Mouse (Mus musculus): ENCODE results near the gene Sbf1. TPM values are rescaled to one million over a fixed set of nuclear protein-coding genes. Genes with fewer than 3 reads are reported as not detected.

Sbf1 gene
- polyA plus RNA-seq, 1 experiment from 2014 or later, result 61.8 TPM

DNA sequence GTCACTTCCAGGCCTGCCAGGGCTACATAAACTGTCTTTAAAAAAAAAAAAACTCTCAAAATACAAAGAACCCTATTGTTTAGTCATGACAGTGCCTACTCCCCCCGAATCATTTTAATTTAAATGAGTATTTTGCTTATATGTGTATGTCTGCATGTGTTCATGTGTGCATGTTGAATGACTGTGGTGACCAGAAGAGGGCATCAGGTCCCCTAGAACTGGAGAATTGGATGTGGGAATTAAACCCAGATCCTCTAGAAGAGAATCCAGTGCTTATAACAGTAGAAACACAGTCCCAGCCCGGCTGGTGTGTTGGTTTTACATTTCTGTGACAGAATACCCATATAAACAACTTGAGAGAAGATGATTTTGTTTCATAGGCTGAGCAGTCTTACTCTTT lies 74.1 kb downstream of the Sbf1 start:
- no peak overlapping the region for H3K4me3 ChIP-seq (ENCODE audit: low read depth, low read length)
- WGBS, result 73% methylated on average over 2 of the region's 2 CpGs
- no peak for DNase-seq (ENCODE audit: low spot score)
- H3K9me3 ChIP-seq (replicated peaks; ENCODE audit: control insufficient read depth, low read length), result no peaks in the 10 kb centered on the region
- ATAC-seq, result no peak
- no peak overlapping the region for H3K4me2 ChIP-seq (ENCODE audit: low read length)
- peaks cover 38% of the 10 kb centered on the region for H3K36me3 ChIP-seq (ENCODE audit: control insufficient read depth, insufficient read depth, low read length)
- H3K27me3 ChIP-seq (replicated peaks; ENCODE audit: control insufficient read depth, insufficient read depth, low read length), result no peaks in the 10 kb centered on the region
- H3K27ac ChIP-seq (ENCODE audit: low read depth, low read length), result no peak overlapping the region
- no peaks in the 10 kb centered on the region for H3K4me1 ChIP-seq (ENCODE audit: control insufficient read depth, insufficient read depth, low read length)
- H3K9ac ChIP-seq (ENCODE audit: low read length), result no peak overlapping the region

DNA sequence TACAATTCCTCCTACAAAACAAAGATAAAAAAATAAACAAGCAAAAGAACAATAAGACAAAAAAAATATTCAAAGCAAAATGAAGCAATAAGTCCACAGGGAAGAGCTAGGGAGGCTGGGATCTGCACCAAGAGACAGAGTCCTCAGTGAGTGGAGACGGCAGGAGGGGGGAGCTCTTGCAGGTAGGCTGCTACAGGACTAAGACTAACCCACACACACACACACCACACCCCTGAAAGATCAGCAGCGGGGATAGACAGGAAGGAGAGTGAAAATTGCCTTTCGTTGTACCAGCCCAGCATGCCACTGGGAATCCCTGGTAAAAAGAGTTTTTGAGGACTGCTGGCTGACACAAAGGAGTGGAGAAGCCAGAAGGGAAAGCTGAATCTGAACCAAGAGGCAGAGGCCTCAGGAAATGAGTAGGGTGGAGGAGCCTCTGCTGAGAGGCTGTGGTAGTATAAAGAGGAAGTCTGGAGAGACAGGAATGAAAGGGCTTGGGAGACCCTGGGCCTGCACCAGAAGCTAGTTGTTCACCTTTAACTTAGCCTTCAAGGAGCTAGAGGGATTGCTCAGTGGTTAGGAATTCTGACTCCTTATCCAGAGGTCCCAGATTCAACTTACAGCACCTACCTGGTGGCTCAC lies 75.2 kb downstream of the Sbf1 start:
- H3K27me3 ChIP-seq (replicated peaks; ENCODE audit: control insufficient read depth, insufficient read depth, low read length), result no peaks in the 10 kb centered on the region
- WGBS, result 48% methylated on average over 3 of the region's 3 CpGs
- H3K27ac ChIP-seq (ENCODE audit: low read depth, low read length), result no peak overlapping the region
- H3K9me3 ChIP-seq (replicated peaks; ENCODE audit: control insufficient read depth, low read length), result no peaks in the 10 kb centered on the region
- no peak overlapping the region for H3K9ac ChIP-seq (ENCODE audit: low read length)
- no peak overlapping the region for H3K4me3 ChIP-seq (ENCODE audit: low read depth, low read length)
- H3K4me2 ChIP-seq (ENCODE audit: low read length), result no peak overlapping the region
- H3K4me1 ChIP-seq (ENCODE audit: control insufficient read depth, insufficient read depth, low read length), result no peaks in the 10 kb centered on the region
- ATAC-seq (no peak), DNase-seq (ENCODE audit: low spot score) (no peak)
- H3K36me3 ChIP-seq (ENCODE audit: control insufficient read depth, insufficient read depth, low read length), result peaks cover 26% of the 10 kb centered on the region

Small RNA genes lying within 50 kb of the gene (microRNA-seq; reads per million reads assigned to microRNA genes)
- not detected for gene Mir6959

Other genes with a start within 250 kb of the Sbf1 start
- gene Trabd, start 240.2 kb downstream of the Sbf1 start, polyA plus RNA-seq (2014; fragmentation: Nextera tagmentation; extraction: Ambion mirVana), result 39.7 and 40.3 TPM in 2 replicates
- gene Selenoo, start 226.2 kb downstream of the Sbf1 start, polyA plus RNA-seq (2014; fragmentation: Nextera tagmentation; extraction: Ambion mirVana), result 20.9 and 24.7 TPM in 2 replicates
- 15.9 and 17.0 TPM in 2 replicates for gene Tubgcp6, start 192.2 kb downstream of the Sbf1 start, polyA plus RNA-seq (2014; fragmentation: Nextera tagmentation; extraction: Ambion mirVana)
- gene Hdac10, start 186.6 kb downstream of the Sbf1 start, polyA plus RNA-seq (2014; fragmentation: Nextera tagmentation; extraction: Ambion mirVana), result 18.4 and 25.4 TPM in 2 replicates
- gene Mapk12, start 174.6 kb downstream of the Sbf1 start, polyA plus RNA-seq (2014; fragmentation: Nextera tagmentation; extraction: Ambion mirVana), result 4.8 and 5.1 TPM in 2 replicates
- gene Mapk11, start 165.7 kb downstream of the Sbf1 start, polyA plus RNA-seq (2014; fragmentation: Nextera tagmentation; extraction: Ambion mirVana), result 28.1 and 30.1 TPM in 2 replicates
- 101 TPM in 2 replicates for gene Plxnb2, start 134.5 kb downstream of the Sbf1 start, polyA plus RNA-seq (2014; fragmentation: Nextera tagmentation; extraction: Ambion mirVana)
- gene Dennd6b, start 118.8 kb downstream of the Sbf1 start, polyA plus RNA-seq (2014; fragmentation: Nextera tagmentation; extraction: Ambion mirVana), result 39.0 and 49.2 TPM in 2 replicates
- 69.4 and 77.1 TPM in 2 replicates for gene Ppp6r2, start 103.8 kb downstream of the Sbf1 start, polyA plus RNA-seq (2014; fragmentation: Nextera tagmentation; extraction: Ambion mirVana)
- gene Adm2, start 7.4 kb upstream of the Sbf1 start, polyA plus RNA-seq (2014; fragmentation: Nextera tagmentation; extraction: Ambion mirVana), result not detected in 2 replicates
- not detected in 2 replicates for gene Miox, start 19.1 kb upstream of the Sbf1 start, polyA plus RNA-seq (2014; fragmentation: Nextera tagmentation; extraction: Ambion mirVana)
- 19.9 and 22.1 TPM in 2 replicates for gene Lmf2, start 40.3 kb upstream of the Sbf1 start, polyA plus RNA-seq (2014; fragmentation: Nextera tagmentation; extraction: Ambion mirVana)
- gene Ncaph2, start 40.4 kb upstream of the Sbf1 start, polyA plus RNA-seq (2014; fragmentation: Nextera tagmentation; extraction: Ambion mirVana), result 132 and 141 TPM in 2 replicates
- gene Sco2, start 58.5 kb upstream of the Sbf1 start, polyA plus RNA-seq (2014; fragmentation: Nextera tagmentation; extraction: Ambion mirVana), result 14.7 and 16.4 TPM in 2 replicates
- gene Tymp, start 61.7 kb upstream of the Sbf1 start, polyA plus RNA-seq (2014; fragmentation: Nextera tagmentation; extraction: Ambion mirVana), result 2.4 and 2.8 TPM in 2 replicates
- gene Odf3b, start 64.0 kb upstream of the Sbf1 start, polyA plus RNA-seq (2014; fragmentation: Nextera tagmentation; extraction: Ambion mirVana), result 2.8 and 2.9 TPM in 2 replicates
- not detected in 2 replicates for gene Klhdc7b, start 69.6 kb upstream of the Sbf1 start, polyA plus RNA-seq (2014; fragmentation: Nextera tagmentation; extraction: Ambion mirVana)
- not detected in 2 replicates for gene Syce3, start 95.2 kb upstream of the Sbf1 start, polyA plus RNA-seq (2014; fragmentation: Nextera tagmentation; extraction: Ambion mirVana)
- gene Cpt1b, start 110.6 kb upstream of the Sbf1 start, polyA plus RNA-seq (2014; fragmentation: Nextera tagmentation; extraction: Ambion mirVana), result 0.79 and 0.89 TPM in 2 replicates
- 1.3 and 2.0 TPM in 2 replicates for gene C730034F03Rik, start 114.3 kb upstream of the Sbf1 start, polyA plus RNA-seq (2014; fragmentation: Nextera tagmentation; extraction: Ambion mirVana)
- gene Gm44502, start 114.4 kb upstream of the Sbf1 start, polyA plus RNA-seq (2014; fragmentation: Nextera tagmentation; extraction: Ambion mirVana), result not detected in 2 replicates
- gene Chkb, start 114.6 kb upstream of the Sbf1 start, polyA plus RNA-seq (2014; fragmentation: Nextera tagmentation; extraction: Ambion mirVana), result 59.3 and 66.3 TPM in 2 replicates
- gene Mapk8ip2, start 138.6 kb upstream of the Sbf1 start, polyA plus RNA-seq (2014; fragmentation: Nextera tagmentation; extraction: Ambion mirVana), result 32.1 and 45.0 TPM in 2 replicates
- 14.0 and 16.5 TPM in 2 replicates for gene Arsa, start 162.1 kb upstream of the Sbf1 start, polyA plus RNA-seq (2014; fragmentation: Nextera tagmentation; extraction: Ambion mirVana)
- 4.8 and 6.0 TPM in 2 replicates for gene Shank3, start 184.3 kb upstream of the Sbf1 start, polyA plus RNA-seq (2014; fragmentation: Nextera tagmentation; extraction: Ambion mirVana)

Data from forebrain, embryonic 14.5 days (tissue).